Mouse (Mus musculus): ENCODE results near the gene Rab15. TPM values are rescaled to one million over a fixed set of nuclear protein-coding genes. Genes with fewer than 3 reads are reported as not detected.

Rab15 gene
- total RNA-seq, 2 experiments from 2014 or later = 234 to 269 TPM

GRCm38 (mm10) chr12:76790446-76791084 is 32.1 kb downstream of the Rab15 start:
- intact Hi-C loops (cut with DNase I) = no loop called here
- no peak for DNase-seq (ENCODE audit: low spot score in 2 of 2)

- intact Hi-C loops (cut with DNase I) = no loop called here
- no peak for DNase-seq (ENCODE audit: low spot score in 2 of 2)
These were observed 38.6 kb downstream of the Rab15 start for GRCm38 (mm10) chr12:76784056-76784619.

- intact Hi-C loops (cut with DNase I) = no loop called here
- no peak for DNase-seq (ENCODE audit: low spot score in 2 of 2)
These were observed 41.9 kb downstream of the Rab15 start for GRCm38 (mm10) chr12:76780639-76781468.

GRCm38 (mm10) chr12:76779951-76780350 is 42.8 kb downstream of the Rab15 start:
- no peak for DNase-seq (ENCODE audit: low spot score in 2 of 2)
- intact Hi-C loops (cut with DNase I) = no loop called here

GRCm38 (mm10) chr12:76778305-76779083 is 44.2 kb downstream of the Rab15 start:
- no peak for DNase-seq (ENCODE audit: low spot score in 2 of 2)
- intact Hi-C loops (cut with DNase I) = no loop called here

GRCm38 (mm10) chr12:76777845-76778244 is 44.9 kb downstream of the Rab15 start:
- intact Hi-C loops (cut with DNase I) = no loop called here
- no peak for DNase-seq (ENCODE audit: low spot score in 2 of 2)

GRCm38 (mm10) chr12:76776898-76777297 is 45.8 kb downstream of the Rab15 start:
- DNase-seq (ENCODE audit: low spot score in 2 of 2) = no peak
- intact Hi-C loops (cut with DNase I) = no loop called here

- no peak for DNase-seq (ENCODE audit: low spot score in 2 of 2)
- intact Hi-C loops (cut with DNase I) = no loop called here
These were observed 47.6 kb downstream of the Rab15 start for GRCm38 (mm10) chr12:76775132-76775531.

GRCm38 (mm10) chr12:76774652-76775051 is 48.1 kb downstream of the Rab15 start:
- intact Hi-C loops (cut with DNase I) = no loop called here
- DNase-seq (ENCODE audit: low spot score in 2 of 2) = no peak

GRCm38 (mm10) chr12:76771540-76771939 is 51.2 kb downstream of the Rab15 start:
- intact Hi-C loops (cut with DNase I) = no loop called here
- DNase-seq (ENCODE audit: low spot score in 2 of 2) = no peak

GRCm38 (mm10) chr12:76770841-76771500 is 51.7 kb downstream of the Rab15 start:
- DNase-seq (ENCODE audit: low spot score in 2 of 2) = no peak
- intact Hi-C loops (cut with DNase I) = no loop called here

- peak in 1 of 2 experiments; percentile 52 for DNase-seq (ENCODE audit: low spot score in 2 of 2)
- intact Hi-C loops (cut with DNase I) = loop anchor here (5.0 kb wide), 1 partner anchor 56 kb away; the partner anchor contains the start of gene Rab15
These were observed 56.6 kb downstream of the Rab15 start for GRCm38 (mm10) chr12:76765901-76766630.

GRCm38 (mm10) chr12:76765354-76765851 is 57.3 kb downstream of the Rab15 start, which contains the start of the genes Churc1 and Fntb:
Churc1 (plus strand) TSS chr12:76765538.
Fntb (plus strand) TSS chr12:76765589.
- peak; percentile 88 to 91 for DNase-seq (ENCODE audit: low spot score in 2 of 2)
- intact Hi-C loops (cut with DNase I) = loop anchor here (5.0 kb wide), 1 partner anchor 57 kb away; the partner anchor contains the start of gene Rab15

- DNase-seq (ENCODE audit: low spot score in 2 of 2) = peak; percentile 73 to 85
- intact Hi-C loops (cut with DNase I) = no loop called here
These were observed 69.9 kb downstream of the Rab15 start for GRCm38 (mm10) chr12:76752652-76753318.

- intact Hi-C loops (cut with DNase I) = no loop called here
- peak in 1 of 2 experiments; percentile 0 for DNase-seq (ENCODE audit: low spot score in 2 of 2)
These were observed 71.7 kb downstream of the Rab15 start for GRCm38 (mm10) chr12:76750866-76751459.

Measured in left cerebral cortex, postnatal 14 days (tissue).